Mouse (Mus musculus): Measurements from ENCODE around the gene Fastkd5.
"Not testable (repeated sequence)": the region's sequence is repeated elsewhere in the genome, so short reads cannot be mapped to it uniquely, and the experiment has no call there.

The Fastkd5 gene

GRCm38 (mm10) chr2:130632887-130633675, 3.3 kb upstream of the Fastkd5 start:
- DNase-seq, result no peak

- DNase-seq, result peak; percentile 58
Observed at GRCm38 (mm10) chr2:130632416-130632815, 2.6 kb upstream of the Fastkd5 start.

- DNase-seq, result no peak
Observed at GRCm38 (mm10) chr2:130629080-130629838, 568 bp downstream of the Fastkd5 start.

- DNase-seq, result no peak
Observed at GRCm38 (mm10) chr2:130628424-130628823, 1.4 kb downstream of the Fastkd5 start.

- no peak for DNase-seq
Observed at GRCm38 (mm10) chr2:130618972-130619371, 10.9 kb downstream of the Fastkd5 start.

DNA sequence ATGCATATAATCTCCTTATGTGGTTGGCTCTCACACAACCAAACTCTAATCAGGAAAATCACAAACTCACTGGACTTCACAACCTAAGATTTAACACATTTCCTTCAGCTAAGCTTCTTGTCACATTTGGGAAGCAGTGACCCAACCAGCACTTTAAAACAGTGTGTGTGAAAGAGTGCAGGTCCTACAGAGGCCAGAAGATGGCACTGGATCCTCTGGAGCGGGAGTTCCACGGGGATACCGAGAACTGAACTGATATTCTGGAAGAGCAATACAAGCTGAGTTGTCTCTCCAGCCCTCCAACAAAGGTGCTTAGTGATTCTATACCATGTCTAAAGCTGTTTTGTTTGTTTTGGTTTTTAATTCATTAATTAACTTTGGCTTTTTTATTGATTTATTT, 16.7 kb downstream of the Fastkd5 start:
- DNase-seq, result no peak

GRCm38 (mm10) chr2:130602195-130602594, 27.6 kb downstream of the Fastkd5 start:
- no peak for DNase-seq

DNA sequence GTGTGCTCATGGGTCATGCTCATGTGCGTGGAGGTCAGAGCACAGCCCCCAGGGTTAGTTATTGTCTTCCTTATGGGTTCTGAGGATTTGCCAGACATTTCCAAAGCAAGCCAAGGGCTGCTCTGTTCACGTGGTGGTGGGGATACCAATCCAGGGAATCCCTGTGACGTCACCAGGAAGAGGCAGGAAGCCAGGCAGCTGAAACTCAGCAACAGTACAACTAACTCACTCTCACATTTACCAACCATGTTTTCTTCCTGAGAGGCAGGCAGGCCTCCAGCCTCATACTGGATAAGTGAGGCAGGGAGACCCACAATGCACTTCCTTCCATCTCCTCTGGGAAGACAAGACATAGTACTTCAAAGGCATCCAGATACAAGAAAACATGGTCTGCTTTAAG, 31.4 kb downstream of the Fastkd5 start:
- no peak for DNase-seq

GRCm38 (mm10) chr2:130597601-130598010, 32.2 kb downstream of the Fastkd5 start:
- peak; percentile 48 for DNase-seq

GRCm38 (mm10) chr2:130595596-130595995, 34.2 kb downstream of the Fastkd5 start:
- DNase-seq, result no peak

DNA sequence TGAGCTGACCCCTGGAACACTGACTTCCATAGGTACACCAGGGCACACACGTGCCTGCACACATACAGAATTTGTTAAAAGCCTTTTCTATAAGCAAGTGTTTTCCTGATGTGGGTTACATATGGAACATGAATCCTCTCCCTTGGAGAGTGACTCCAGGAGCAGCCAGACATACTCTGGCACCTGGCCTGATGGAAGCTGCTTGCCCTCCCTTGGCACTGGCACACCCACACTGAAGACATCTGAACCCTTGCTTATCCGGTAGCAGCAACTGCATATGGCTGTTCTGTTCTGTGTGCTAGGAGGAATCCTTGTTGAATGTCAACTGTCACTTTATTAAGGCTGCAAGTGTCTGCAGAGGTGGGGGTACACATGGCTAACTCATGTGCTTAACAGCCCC, 38.8 kb downstream of the Fastkd5 start:
- DNase-seq, result no peak

DNA sequence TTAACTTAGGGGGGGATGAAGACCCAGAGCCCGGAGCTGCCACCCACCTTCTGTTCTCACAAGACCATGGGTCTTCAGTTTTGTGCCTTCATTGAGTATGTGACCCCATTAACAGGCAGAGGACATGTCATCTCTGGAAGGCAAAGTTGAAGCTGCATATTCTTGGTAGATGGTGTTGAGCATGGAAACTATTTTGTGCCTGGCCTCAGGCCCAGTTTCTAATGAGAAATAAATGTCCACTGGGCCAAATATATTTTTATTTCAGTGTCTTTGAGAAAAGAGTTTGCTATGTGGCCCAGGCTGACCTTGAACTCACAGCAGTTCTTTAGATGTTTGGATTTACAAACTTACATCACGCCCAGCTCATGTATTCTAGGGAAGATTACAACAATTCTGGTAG, 40.1 kb downstream of the Fastkd5 start:
- no peak for DNase-seq

DNA sequence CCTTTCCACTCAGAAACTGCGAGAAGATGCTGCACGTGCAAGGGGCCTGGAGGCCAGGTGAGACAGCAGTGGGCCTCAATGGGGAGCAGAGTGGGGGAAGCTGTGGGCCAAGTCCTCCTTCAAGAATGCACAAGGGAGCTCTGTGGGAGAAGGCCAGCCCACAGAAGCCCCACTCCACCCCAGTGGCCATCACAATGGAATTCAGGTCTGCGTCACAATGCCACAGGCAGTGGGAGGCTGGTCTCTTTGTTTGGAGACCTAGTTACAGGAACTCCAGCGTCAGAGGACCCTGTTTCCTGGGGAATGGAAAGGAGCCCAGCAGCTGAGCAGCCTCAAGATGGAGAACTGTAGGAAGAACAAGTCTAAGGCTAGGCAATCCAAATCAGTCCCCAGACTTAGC, 40.7 kb downstream of the Fastkd5 start:
- DNase-seq, result no peak

DNA sequence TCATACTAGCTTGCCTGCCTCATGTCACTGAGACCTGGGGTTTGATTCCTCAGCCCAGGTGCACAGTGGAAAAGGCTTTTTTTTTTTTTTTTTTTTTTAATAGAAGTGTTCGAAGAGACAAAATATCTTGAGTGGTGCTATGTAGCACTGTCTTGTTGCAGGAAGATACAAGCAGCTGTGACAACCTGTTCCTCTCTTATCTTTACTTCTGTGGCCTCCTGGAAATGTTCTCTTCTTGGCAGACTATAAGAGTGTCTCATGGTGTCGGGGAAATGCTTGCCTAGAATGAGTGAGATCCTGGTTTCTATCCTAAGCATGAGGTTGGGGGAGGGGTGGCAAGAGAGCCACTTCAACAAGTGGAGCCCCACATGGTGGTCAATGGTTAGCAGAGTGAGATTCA, 41.5 kb downstream of the Fastkd5 start:
- no peak for DNase-seq

DNA sequence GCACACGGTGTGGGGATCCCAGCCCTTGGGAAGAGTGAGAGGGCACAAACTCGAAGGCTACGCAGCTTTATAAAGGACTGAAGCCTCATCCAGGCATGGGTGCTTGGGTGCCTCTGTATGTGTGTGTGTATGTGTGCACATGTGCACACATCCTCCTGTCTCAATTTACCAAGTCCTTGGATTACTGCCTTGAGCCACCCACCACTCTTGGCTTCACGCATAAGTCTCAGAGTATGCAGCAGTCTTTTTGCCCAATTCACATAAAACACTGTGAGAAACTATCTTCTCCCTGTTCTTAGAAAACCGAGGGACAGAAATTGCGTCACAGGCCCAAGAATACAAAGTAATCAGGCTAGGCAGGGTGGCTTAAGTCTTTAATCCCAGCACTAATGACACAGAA, 43.8 kb downstream of the Fastkd5 start:
- DNase-seq, result peak; percentile 42

DNA sequence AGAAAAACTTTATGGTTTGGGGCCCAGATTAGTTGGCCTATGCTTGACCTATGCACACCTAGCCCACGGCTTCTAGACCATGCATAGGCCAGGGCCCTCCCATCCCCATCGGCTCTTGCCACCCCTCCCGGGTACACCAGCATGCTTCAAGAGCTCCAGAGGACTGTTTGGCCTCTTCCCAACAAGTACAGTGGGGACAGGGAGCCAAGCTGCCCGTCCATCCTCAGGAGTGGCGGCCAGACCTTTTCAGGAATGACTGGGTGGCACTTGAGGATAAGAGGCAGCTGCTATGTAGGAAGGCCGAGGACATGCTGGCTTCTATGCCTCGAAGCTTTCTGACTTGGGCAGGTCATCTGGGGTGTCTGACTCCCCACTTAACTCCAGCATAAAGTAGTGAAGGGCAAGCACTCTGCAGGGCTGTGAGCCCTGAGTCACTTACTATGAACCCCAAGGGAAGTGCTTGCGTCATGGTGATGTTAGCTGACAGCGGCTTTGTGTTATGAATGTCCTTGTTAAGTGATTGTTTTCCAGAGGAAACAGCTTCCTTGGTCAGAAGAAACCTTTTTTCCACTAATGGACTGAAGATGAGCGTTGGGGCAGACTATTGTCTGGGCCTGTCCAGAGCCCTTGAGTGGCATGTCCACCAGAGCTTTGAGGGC, 45.8 kb downstream of the Fastkd5 start:
- no peak for DNase-seq

- DNase-seq, result no peak
Observed at GRCm38 (mm10) chr2:130582552-130582951, 47.3 kb downstream of the Fastkd5 start, which contains the start of gene Avp. Gene Avp, minus strand, starts transcription at chr2:130582554.

GRCm38 (mm10) chr2:130581201-130581600, 48.6 kb downstream of the Fastkd5 start:
- DNase-seq, result no peak

- DNase-seq, result no peak
Observed at GRCm38 (mm10) chr2:130579791-130580190, 50.0 kb downstream of the Fastkd5 start.

DNA sequence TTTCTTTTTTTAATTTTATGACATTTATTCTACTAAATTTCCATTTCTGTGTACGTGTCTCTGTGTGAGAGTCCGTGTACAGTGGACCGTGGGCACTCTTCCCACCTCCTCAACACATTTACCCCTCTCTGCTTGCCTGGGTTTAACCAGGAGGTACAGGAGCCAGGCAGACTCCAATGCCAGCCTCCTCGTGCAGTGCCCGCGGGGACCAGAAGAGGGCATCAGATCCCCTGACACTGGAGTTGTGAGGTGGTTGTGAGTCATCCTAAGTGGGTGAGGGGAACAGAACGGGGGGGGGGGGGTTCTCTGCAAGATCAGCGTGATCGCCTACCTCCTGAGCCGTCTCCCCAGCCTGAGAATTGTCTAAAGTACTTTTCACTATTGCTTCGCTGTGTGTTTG, 51.7 kb downstream of the Fastkd5 start:
- peak; percentile 48 for DNase-seq

- DNase-seq, result no peak
Observed at GRCm38 (mm10) chr2:130577632-130578031, 52.2 kb downstream of the Fastkd5 start.

- no peak for DNase-seq
Observed at GRCm38 (mm10) chr2:130577021-130577420, 52.8 kb downstream of the Fastkd5 start.

- not testable (repeated sequence) for DNase-seq
Observed at GRCm38 (mm10) chr2:130576564-130576963, 53.3 kb downstream of the Fastkd5 start.

GRCm38 (mm10) chr2:130575873-130576272, 54.0 kb downstream of the Fastkd5 start, which contains the start of gene Oxt:
Gene Oxt, plus strand, starts transcription at chr2:130576173.
- DNase-seq, result no peak
